Mouse (Mus musculus) T-helper 1 cell (primary cell): ENCODE measurements around the gene Ptk6.

Source experiments
- in situ Hi-C: fragments of 300-600 bp; cut with MboI, MseI; formaldehyde crosslinking; loops from one replicate; pipeline ENCODE4 v1.15.1; 2025; ENCODE audit warnings: high pct_unique_total_duplicates

The Ptk6 gene

GRCm38 (mm10) chr2:181202422-181202821 is at the start of gene Ptk6:
Gene Ptk6 (minus strand): TSS chr2:181202789.
- in situ Hi-C loops = no loop called here

GRCm38 (mm10) chr2:181251841-181252240 is 49.3 kb upstream of the Ptk6 start:
- in situ Hi-C loops = no loop called here

- in situ Hi-C loops = no loop called here
Observed at GRCm38 (mm10) chr2:181249217-181249616, 46.6 kb upstream of the Ptk6 start.

GRCm38 (mm10) chr2:181245031-181245430 is 42.4 kb upstream of the Ptk6 start:
- in situ Hi-C loops = no loop called here

- in situ Hi-C loops = no loop called here
Observed at GRCm38 (mm10) chr2:181243706-181244394, 41.3 kb upstream of the Ptk6 start.

GRCm38 (mm10) chr2:181242314-181242665 is 39.7 kb upstream of the Ptk6 start:
- in situ Hi-C loops = no loop called here

GRCm38 (mm10) chr2:181241602-181242313 is 39.2 kb upstream of the Ptk6 start, which contains the start of gene Helz2:
Gene Helz2 (minus strand): TSS chr2:181242027.
- in situ Hi-C loops = no loop called here

GRCm38 (mm10) chr2:181240806-181241440 is 38.3 kb upstream of the Ptk6 start:
- in situ Hi-C loops = no loop called here

GRCm38 (mm10) chr2:181239261-181239660 is 36.7 kb upstream of the Ptk6 start:
- in situ Hi-C loops = no loop called here

GRCm38 (mm10) chr2:181238861-181239260 is 36.3 kb upstream of the Ptk6 start:
- in situ Hi-C loops = no loop called here

GRCm38 (mm10) chr2:181238091-181238610 is 35.6 kb upstream of the Ptk6 start:
- in situ Hi-C loops = no loop called here

- in situ Hi-C loops = no loop called here
Observed at GRCm38 (mm10) chr2:181237251-181238014, 34.8 kb upstream of the Ptk6 start.

GRCm38 (mm10) chr2:181235681-181236566 is 33.3 kb upstream of the Ptk6 start:
- in situ Hi-C loops = no loop called here

GRCm38 (mm10) chr2:181234680-181235079 is 32.1 kb upstream of the Ptk6 start:
- in situ Hi-C loops = no loop called here

- in situ Hi-C loops = no loop called here
Observed at GRCm38 (mm10) chr2:181233443-181233842, 30.9 kb upstream of the Ptk6 start.

- in situ Hi-C loops = no loop called here
Observed at GRCm38 (mm10) chr2:181231171-181231570, 28.6 kb upstream of the Ptk6 start.

- in situ Hi-C loops = no loop called here
Observed at GRCm38 (mm10) chr2:181228335-181228734, 25.7 kb upstream of the Ptk6 start.

- in situ Hi-C loops = no loop called here
Observed at GRCm38 (mm10) chr2:181227122-181227521, 24.5 kb upstream of the Ptk6 start.

- in situ Hi-C loops = no loop called here
Observed at GRCm38 (mm10) chr2:181224994-181225393, 22.4 kb upstream of the Ptk6 start.

GRCm38 (mm10) chr2:181220361-181220760 is 17.8 kb upstream of the Ptk6 start:
- in situ Hi-C loops = no loop called here
